Mouse (Mus musculus) heart, embryonic 14.5 days (tissue): ENCODE measurements around the gene Nr2e1. TPM values are rescaled to one million over a fixed set of nuclear protein-coding genes. Genes with fewer than 3 reads are reported as not detected.

Experiments used
- ATAC-seq: fragments of 200-750 bp; cut with Nextera tagmentation; 2 replicates; pipeline ENCODE4 v1.8.0; 2017; ENCODE audit warnings: low read depth, moderate TSS enrichment; ENCODE audit not compliant: insufficient number of reproducible peaks, insufficient read depth, low FRiP score
- H3K27ac ChIP-seq, 2 experiments: fragments of 200-500 bp in 1 of 2; fragments of 300-500 bp in 1 of 2; sonication (generic) in 1 of 2; replicated peaks in 1 of 2; 2 replicates each; pipeline ENCODE4 v1.5.1; 2012 to 2014; ENCODE audit warnings: low read depth in 2 of 2, low read length in 2 of 2, control low read depth in 1 of 2, mild to moderate bottlenecking in 1 of 2, mixed read lengths in 1 of 2; ENCODE audit not compliant: control insufficient read depth in 1 of 2, insufficient read depth in 1 of 2
- H3K27me3 ChIP-seq: fragments of 300-500 bp; sonication (generic); 2 replicates; pipeline ENCODE4 v1.6.1; 2014; ENCODE audit warnings: mild to moderate bottlenecking, low read length, control low read depth; ENCODE audit not compliant: control insufficient read depth, insufficient read depth
- H3K36me3 ChIP-seq: fragments of 300-500 bp; sonication (generic); 2 replicates; pipeline ENCODE4 v1.6.1; 2014; ENCODE audit warnings: mild to moderate bottlenecking, control low read depth, low read length, mixed read lengths; ENCODE audit not compliant: control insufficient read depth, insufficient read depth
- H3K4me1 ChIP-seq, 2 experiments: fragments of 200-500 bp in 1 of 2; fragments of 300-500 bp in 1 of 2; sonication (generic) in 1 of 2; 2 replicates each; pipeline ENCODE4 v1.6.1; 2012 to 2014; ENCODE audit warnings: low read length in 2 of 2, control low read depth in 1 of 2, mixed read lengths in 1 of 2; ENCODE audit not compliant: control insufficient read depth in 2 of 2, insufficient read depth in 2 of 2
- H3K4me2 ChIP-seq: fragments of 300-500 bp; sonication (generic); 2 replicates; pipeline ENCODE4 v1.6.1; 2014; ENCODE audit warnings: mild to moderate bottlenecking, low read length
- H3K4me3 ChIP-seq, 2 experiments: fragments of 200-500 bp in 1 of 2; fragments of 300-500 bp in 1 of 2; sonication (generic) in 1 of 2; 2 replicates each; pipeline ENCODE4 v1.5.1; 2012 to 2014; ENCODE audit warnings: low read length in 2 of 2, mild to moderate bottlenecking in 2 of 2, control low read depth in 1 of 2, low read depth in 1 of 2, moderate library complexity in 1 of 2; ENCODE audit not compliant: control insufficient read depth in 1 of 2, insufficient read depth in 1 of 2
- H3K9ac ChIP-seq: fragments of 300-500 bp; sonication (generic); 2 replicates; pipeline ENCODE4 v1.6.1; 2014; ENCODE audit warnings: mild to moderate bottlenecking, low read length
- H3K9me3 ChIP-seq: fragments of 300-500 bp; sonication (generic); 2 replicates; pipeline ENCODE4 v1.6.1; 2016; ENCODE audit warnings: low read length, control low read depth; ENCODE audit not compliant: control insufficient read depth
- WGBS: fragments of 180-500 bp; shearing (Covaris S2); extraction: QIAGEN DNeasy Blood & Tissue Kit; methylation state at CpG from one replicate; pipeline ENCODE4 v1.1.7; 2014; 5-methylcytosine and 5-hydroxymethylcytosine counted together
- polyA plus RNA-seq: library from polyadenylated mRNA; unstranded; fragments of >200 nt; fragmentation: Nextera tagmentation; extraction: Ambion mirVana; gene quantifications from 2 replicates; pipeline ENCODE4 v1.2.1, GENCODE M21; 2014

Gene Nr2e1
- polyA plus RNA-seq, 1 experiment from 2014 or later, result not detected

DNA sequence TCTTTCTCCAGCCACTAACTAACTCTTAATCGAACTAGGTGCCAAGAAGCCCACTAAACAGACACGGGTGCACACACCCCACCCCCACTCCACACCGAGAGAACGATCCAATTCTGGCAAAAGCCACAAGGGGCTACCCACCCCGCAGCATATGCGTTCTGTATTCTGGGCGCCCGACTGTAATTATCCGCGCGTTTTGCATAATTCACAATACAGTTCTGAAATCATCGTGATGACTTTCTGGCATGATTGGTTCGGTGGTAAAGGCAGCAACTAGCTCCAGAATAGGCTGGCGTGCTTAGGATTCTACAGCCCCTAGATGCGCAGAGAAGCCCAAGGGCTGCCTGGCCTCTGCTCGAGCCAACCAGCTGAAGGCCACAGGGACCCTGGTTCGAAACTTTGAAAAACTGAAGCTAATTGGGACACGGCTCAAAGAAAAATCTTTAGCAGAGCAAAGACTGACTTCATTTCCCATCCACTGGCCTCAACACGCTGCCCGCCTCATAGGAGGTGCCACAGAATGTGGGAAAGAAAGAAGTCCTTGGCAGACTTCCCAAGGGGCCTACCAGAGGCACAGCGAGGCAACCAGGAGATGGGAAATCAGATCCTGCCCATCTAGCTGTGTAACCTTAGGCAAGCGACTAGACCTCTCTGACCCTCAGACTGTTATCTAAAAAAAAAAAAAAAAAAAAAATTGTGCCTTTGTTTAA is 2.3 kb upstream of the Nr2e1 start:
- H3K27me3 ChIP-seq, result peaks cover 98% of the 10 kb centered on the region
- 0 out of 2 replicates have a peak, but pooled peaks cover 3% of the 10 kb centered on the region for H3K9me3 ChIP-seq
- no peak overlapping the region for H3K9ac ChIP-seq
- no peak for ATAC-seq
- H3K4me2 ChIP-seq, result no peak overlapping the region
- no peak overlapping the region for H3K4me3 ChIP-seq
- H3K4me1 ChIP-seq, result peaks cover 5 to 23% of the 10 kb centered on the region in 2 experiments; a peak in 3 of 4 replicates
- no peaks in the 10 kb centered on the region for H3K36me3 ChIP-seq
- 7% methylated on average over 22 of the region's 22 CpGs for WGBS
- no peak overlapping the region for H3K27ac ChIP-seq

DNA sequence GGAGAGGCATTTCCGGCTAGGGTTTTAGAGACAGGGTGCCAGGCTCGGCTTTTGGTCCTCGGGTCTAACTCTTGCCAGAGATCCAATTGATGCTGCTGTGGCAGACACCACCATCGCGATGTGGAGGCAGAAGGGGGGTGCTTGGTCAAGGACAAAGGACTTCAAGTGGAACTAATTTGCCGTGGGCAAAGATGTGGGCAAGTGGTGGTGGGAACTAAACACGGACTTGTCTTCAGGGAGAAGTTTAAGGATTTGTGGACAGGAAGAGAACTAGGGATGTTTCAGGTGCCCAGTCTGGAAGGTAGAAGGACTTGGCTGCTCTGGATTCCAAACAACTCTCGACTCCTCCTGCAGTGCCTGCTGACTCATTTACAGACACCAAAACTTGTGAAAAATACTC is 1.7 kb upstream of the Nr2e1 start:
- Histone ChIP-seq H3K9me3 (0 out of 2 replicates have a peak, but pooled peaks cover 3% of the 10 kb centered on the region), H3K4me3 (no peak overlapping the region), H3K36me3 (no peaks in the 10 kb centered on the region), H3K4me2 (no peak overlapping the region), H3K9ac (no peak overlapping the region), H3K27me3 (peaks cover 98% of the 10 kb centered on the region), H3K4me1 (peaks cover 5 to 23% of the 10 kb centered on the region in 2 experiments; a peak in 3 of 4 replicates), H3K27ac (no peak overlapping the region)
- no peak for ATAC-seq
- WGBS, result under 1% methylated on average over 8 of the region's 8 CpGs

DNA sequence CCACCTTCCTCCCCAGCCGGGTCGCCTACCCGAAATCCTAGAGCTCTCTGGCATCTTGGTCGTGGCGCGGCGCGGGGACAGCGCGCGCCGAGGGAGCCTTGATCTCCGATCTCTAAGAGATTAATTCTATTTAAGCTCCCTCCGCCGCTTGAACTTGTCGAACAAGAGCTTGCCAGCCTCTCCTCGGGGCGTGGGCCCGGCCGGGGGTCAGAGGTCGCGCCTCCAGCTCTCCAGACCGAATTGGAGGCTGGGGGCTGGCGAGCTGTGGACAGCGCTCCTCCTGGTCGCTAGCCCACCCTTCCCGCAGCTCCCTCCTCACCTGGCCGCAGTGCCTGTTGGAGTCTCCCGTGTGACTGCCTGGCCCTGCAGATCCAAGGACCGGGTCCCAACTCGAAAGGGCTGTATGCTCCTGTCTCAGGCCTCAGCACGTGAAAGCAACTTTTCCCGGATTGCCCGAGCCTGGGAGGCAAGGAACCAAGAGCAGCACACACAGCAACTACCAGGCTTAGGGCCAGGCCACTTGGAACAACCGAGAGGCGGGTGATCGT is 1.1 kb upstream of the Nr2e1 start:
- 0 out of 2 replicates have a peak, but pooled peaks cover 3% of the 10 kb centered on the region for H3K9me3 ChIP-seq
- H3K4me2 ChIP-seq, result peak overlapping the region; percentile 57
- H3K4me3 ChIP-seq, result peak overlapping the region in 1 of 2 experiments; percentile 39; a peak in 2 of 4 replicates
- H3K4me1 ChIP-seq, result peaks cover 5 to 27% of the 10 kb centered on the region in 2 experiments; a peak in 3 of 4 replicates
- H3K9ac ChIP-seq, result no peak overlapping the region
- no peak overlapping the region for H3K27ac ChIP-seq
- no peak for ATAC-seq
- WGBS, result 1% methylated on average over 37 of the region's 37 CpGs
- H3K36me3 ChIP-seq, result no peaks in the 10 kb centered on the region
- peaks cover 98% of the 10 kb centered on the region for H3K27me3 ChIP-seq

GRCm38 (mm10) chr10:42583902-42584435 is 537 bp upstream of the Nr2e1 start:
- no peaks in the 10 kb centered on the region for H3K36me3 ChIP-seq
- ATAC-seq, result no peak
- no peak overlapping the region for H3K27ac ChIP-seq
- peaks cover 5 to 30% of the 10 kb centered on the region in 2 experiments; a peak in 3 of 4 replicates for H3K4me1 ChIP-seq
- H3K4me2 ChIP-seq, result peak overlapping the region; percentile 57
- 0 out of 2 replicates have a peak, but pooled peaks cover 3% of the 10 kb centered on the region for H3K9me3 ChIP-seq
- peaks cover 98% of the 10 kb centered on the region for H3K27me3 ChIP-seq
- peak overlapping the region in 1 of 2 experiments; percentile 39; a peak in 2 of 4 replicates for H3K4me3 ChIP-seq
- no peak overlapping the region for H3K9ac ChIP-seq
- WGBS, result under 1% methylated on average over 32 of the region's 32 CpGs

DNA sequence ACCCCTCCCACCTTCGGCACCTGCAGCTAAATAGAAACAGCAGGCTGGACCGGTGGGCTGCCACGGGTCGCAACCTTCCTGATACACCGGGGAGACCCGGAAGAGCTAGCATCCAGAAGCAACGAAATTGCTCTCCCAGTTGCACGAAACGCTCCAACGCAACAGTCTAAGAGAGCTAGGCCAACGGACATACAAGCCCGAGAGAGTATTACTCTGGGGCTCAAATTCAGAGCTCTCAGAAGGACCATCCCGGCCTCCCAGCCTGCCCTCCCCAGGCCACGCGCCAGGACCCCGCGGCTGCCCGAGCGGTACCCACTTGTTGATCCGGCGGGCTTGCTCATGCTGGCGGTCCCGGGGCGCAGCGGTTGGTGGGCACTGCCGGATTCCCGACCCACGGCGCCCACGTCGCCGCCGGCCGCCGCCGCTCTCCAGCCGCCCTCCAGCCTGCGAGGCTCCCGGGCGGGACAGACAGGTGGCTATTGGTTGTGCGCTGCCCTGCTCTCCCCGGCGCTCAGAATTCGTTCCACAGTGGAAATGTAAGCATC is 794 bp downstream of the Nr2e1 start:
- H3K27me3 ChIP-seq, result peaks cover 99% of the 10 kb centered on the region
- no peaks in the 10 kb centered on the region for H3K36me3 ChIP-seq
- peaks cover 5 to 30% of the 10 kb centered on the region in 2 experiments; a peak in 3 of 4 replicates for H3K4me1 ChIP-seq
- 0 out of 2 replicates have a peak, but pooled peaks cover 3% of the 10 kb centered on the region for H3K9me3 ChIP-seq
- no peak overlapping the region for H3K9ac ChIP-seq
- H3K4me3 ChIP-seq, result peak overlapping the region in 1 of 2 experiments; percentile 39; a peak in 3 of 4 replicates
- peak overlapping the region; percentile 57 for H3K4me2 ChIP-seq
- H3K27ac ChIP-seq, result no peak overlapping the region
- no peak for ATAC-seq
- WGBS, result 2% methylated on average over 44 of the region's 44 CpGs

DNA sequence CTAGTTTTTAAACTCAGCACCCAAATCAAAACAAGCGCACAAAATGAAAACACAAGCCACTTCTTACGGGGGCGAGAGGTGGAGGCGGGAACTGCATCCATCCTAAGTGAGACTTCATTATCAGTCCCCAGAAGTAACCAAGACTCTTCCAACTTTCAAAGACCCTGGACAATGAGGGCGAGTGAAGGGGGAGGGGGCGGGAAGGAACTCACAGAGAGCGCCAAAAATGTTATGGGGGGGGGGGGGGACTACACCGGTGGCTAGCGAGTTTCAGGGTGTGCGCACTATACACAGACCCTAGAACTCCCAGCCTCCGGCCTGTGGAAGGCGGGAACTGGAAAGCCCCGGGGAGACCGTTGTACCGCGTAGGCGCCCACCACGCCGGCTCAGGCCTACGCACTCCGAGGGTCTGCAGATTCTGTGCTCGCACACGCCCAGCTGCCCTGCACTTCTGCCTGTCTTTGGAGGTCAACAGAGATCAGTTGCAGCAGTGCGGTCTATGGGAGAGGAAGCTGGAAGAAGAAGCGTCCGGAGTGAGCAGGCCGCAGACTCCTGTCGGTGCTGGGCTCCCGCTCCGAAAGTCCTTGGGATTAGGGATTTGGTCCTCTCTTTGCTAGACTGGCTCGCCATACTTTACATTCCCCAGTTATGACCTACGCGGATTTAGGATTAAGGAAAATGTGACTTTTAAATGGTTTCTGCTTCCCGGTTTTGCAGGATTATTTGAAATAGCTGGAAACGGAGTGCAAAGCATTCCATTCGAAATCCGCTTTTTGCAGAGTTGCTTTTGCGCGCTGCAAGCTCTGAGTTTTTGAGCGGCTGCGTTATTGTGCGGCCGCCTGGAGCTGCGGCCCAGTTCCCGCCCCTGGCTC is 1.5 kb downstream of the Nr2e1 start:
- no peak overlapping the region for H3K9ac ChIP-seq
- H3K36me3 ChIP-seq, result no peaks in the 10 kb centered on the region
- 0 out of 2 replicates have a peak, but pooled peaks cover 3% of the 10 kb centered on the region for H3K9me3 ChIP-seq
- peak overlapping the region in 1 of 2 experiments; percentile 39; a peak in 2 of 4 replicates for H3K4me3 ChIP-seq
- H3K4me2 ChIP-seq, result peak overlapping the region; percentile 57
- H3K4me1 ChIP-seq, result peaks cover 5 to 30% of the 10 kb centered on the region in 2 experiments; a peak in 3 of 4 replicates
- no peak for ATAC-seq
- H3K27me3 ChIP-seq, result peaks cover 99% of the 10 kb centered on the region
- WGBS, result 2% methylated on average over 44 of the region's 45 CpGs
- H3K27ac ChIP-seq, result no peak overlapping the region

DNA sequence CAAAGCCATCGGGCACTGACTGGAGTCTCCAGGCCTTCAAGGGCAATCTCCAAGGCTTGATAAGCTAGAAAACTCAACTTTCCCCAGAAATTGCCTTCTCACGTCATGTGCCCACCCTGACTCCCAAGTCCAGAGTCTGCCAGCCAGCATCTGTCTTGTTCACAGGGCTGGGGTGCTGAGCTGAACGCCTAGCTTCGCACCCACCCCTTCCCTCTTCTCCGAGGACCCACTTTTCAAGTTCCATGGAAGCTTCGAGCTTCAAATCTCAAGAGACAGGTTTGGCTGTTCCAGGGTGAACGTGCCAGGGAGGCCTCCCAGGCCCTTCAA is 2.5 kb downstream of the Nr2e1 start:
- peaks cover 99% of the 10 kb centered on the region for H3K27me3 ChIP-seq
- no peaks in the 10 kb centered on the region for H3K9me3 ChIP-seq
- H3K4me1 ChIP-seq, result peaks cover 5 to 30% of the 10 kb centered on the region in 2 experiments; a peak in 3 of 4 replicates
- H3K27ac ChIP-seq, result no peak overlapping the region
- no peak overlapping the region for H3K4me3 ChIP-seq
- no peak overlapping the region for H3K4me2 ChIP-seq
- no peak overlapping the region for H3K9ac ChIP-seq
- WGBS, result 7% methylated on average over 7 of the region's 7 CpGs
- no peaks in the 10 kb centered on the region for H3K36me3 ChIP-seq
- no peak for ATAC-seq
